Mouse (Mus musculus) CH12.LX (cell line): ENCODE measurements at regions not wholly inside any gene's neighbourhood (a gene's known extent, or its start where the extent isn't known, plus 50 kb on each side); places are given as distances from the start of the nearest gene placed in this dataset.

Experiments
- DNase-seq: peaks from one replicate; pipeline ENCODE4 v3.0.0-alpha.2; 2013; ENCODE audit errors: extremely low read depth
- H3K27ac ChIP-seq: 2 replicates; pipeline ENCODE4 v1.5.1; 2012; ENCODE audit warnings: low read depth, mild to moderate bottlenecking, control low read depth, moderate library complexity; ENCODE audit not compliant: insufficient read depth
- H3K27me3 ChIP-seq: replicated peaks from 2 replicates; pipeline ENCODE3; 2012; ENCODE audit warnings: inconsistent platforms
- H3K36me3 ChIP-seq, 2 experiments: replicated peaks in 1 of 2; 2 replicates each; pipeline versions ENCODE3 to v1.6.1; 2012; ENCODE audit warnings: inconsistent platforms in 1 of 2, low read length in 1 of 2, mild to moderate bottlenecking in 1 of 2, mixed read lengths in 1 of 2, moderate library complexity in 1 of 2; ENCODE audit not compliant: control insufficient read depth in 1 of 2, insufficient read depth in 1 of 2
- H3K4me1 ChIP-seq, 2 experiments: 2 replicates each; pipeline ENCODE4 v1.6.1; 2012; ENCODE audit warnings: inconsistent platforms in 1 of 2, moderate library complexity in 1 of 2; ENCODE audit not compliant: insufficient read depth in 2 of 2, control insufficient read depth in 1 of 2
- H3K4me2 ChIP-seq: 2 replicates; pipeline ENCODE4 v1.6.1; 2012; ENCODE audit warnings: low read depth, mild to moderate bottlenecking, control low read depth; ENCODE audit not compliant: poor library complexity, insufficient read depth, severe bottlenecking
- H3K4me3 ChIP-seq, 3 experiments: fragments of 150-350 bp in 1 of 3; sonication (generic) in 1 of 3; replicated peaks in 1 of 3; 2 replicates each; pipeline versions ENCODE3 to v1.5.1; 2011 to 2012; ENCODE audit warnings: low read depth in 2 of 3, low read length in 2 of 3, mild to moderate bottlenecking in 2 of 3, moderate library complexity in 2 of 3, control low read depth in 1 of 3, improper control_type of control experiment in 1 of 3, inconsistent platforms in 1 of 3, mixed read lengths in 1 of 3; ENCODE audit not compliant: poor library complexity in 1 of 3
- H3K79me2 ChIP-seq: replicated peaks from 2 replicates; pipeline ENCODE4 v1.6.1; 2012; ENCODE audit warnings: mild to moderate bottlenecking, moderate library complexity; ENCODE audit not compliant: control insufficient read depth, poor library complexity, insufficient read depth, severe bottlenecking; ENCODE audit errors: extremely low read depth
- H3K9ac ChIP-seq: 2 replicates; pipeline ENCODE4 v1.6.1; 2012; ENCODE audit warnings: low read depth, mild to moderate bottlenecking, control low read depth, moderate library complexity; ENCODE audit not compliant: insufficient read depth
- H3K9me3 ChIP-seq: replicated peaks from 2 replicates; pipeline ENCODE3; 2012; ENCODE audit warnings: low read length, inconsistent platforms, mixed read lengths
- BHLHE40 ChIP-seq: IDR thresholded peaks from 2 replicates; pipeline ENCODE4 v1.6.1; 2011; ENCODE audit warnings: mild to moderate bottlenecking, low read depth, low read length, improper control_type of control experiment
- CHD1 ChIP-seq: IDR thresholded peaks from 2 replicates; pipeline ENCODE4 v1.6.1; 2012; ENCODE audit warnings: low read depth, low read length, improper control_type of control experiment, inconsistent platforms
- EP300 ChIP-seq: IDR thresholded peaks from 2 replicates; pipeline ENCODE4 v1.6.1; 2011; ENCODE audit warnings: low read length, improper control_type of control experiment
- GABPA ChIP-seq: IDR thresholded peaks from 2 replicates; pipeline ENCODE4 v1.6.1; 2012; ENCODE audit warnings: low read depth, low read length, improper control_type of control experiment, inconsistent platforms; ENCODE audit not compliant: insufficient replicate concordance
- JUND ChIP-seq: conservative IDR thresholded peaks from 2 replicates; pipeline ENCODE4 v1.6.1; 2011; ENCODE audit warnings: low read depth, low read length, improper control_type of control experiment
- MAFK ChIP-seq: IDR thresholded peaks from 2 replicates; pipeline ENCODE4 v1.6.1; 2011; ENCODE audit warnings: low read length, improper control_type of control experiment; ENCODE audit not compliant: insufficient replicate concordance
- NELFE ChIP-seq: IDR thresholded peaks from 2 replicates; pipeline ENCODE4 v1.6.1; 2011; ENCODE audit warnings: low read depth, low read length, improper control_type of control experiment
- NRF1 ChIP-seq: IDR thresholded peaks from 2 replicates; pipeline ENCODE4 v1.6.1; 2014; ENCODE audit warnings: low read depth, mild to moderate bottlenecking, inconsistent platforms, low read length, improper control_type of control experiment, moderate library complexity
- PAX5 ChIP-seq: IDR thresholded peaks from 2 replicates; pipeline ENCODE4 v1.6.1; 2012; ENCODE audit warnings: low read length, inconsistent platforms, mixed read lengths
- POLR2AphosphoS2 ChIP-seq: IDR thresholded peaks from 2 replicates; pipeline ENCODE4 v1.6.1; 2011; ENCODE audit warnings: low read depth, low read length, improper control_type of control experiment
- RAD21 ChIP-seq: IDR thresholded peaks from 2 replicates; pipeline ENCODE4 v1.6.1; 2011; ENCODE audit warnings: low read depth, mild to moderate bottlenecking, low read length, improper control_type of control experiment, moderate library complexity
- TCF12 ChIP-seq: IDR thresholded peaks from 2 replicates; pipeline ENCODE4 v1.6.1; 2014; ENCODE audit warnings: low read depth, mild to moderate bottlenecking, inconsistent platforms, low read length, improper control_type of control experiment
- UBTF ChIP-seq: IDR thresholded peaks from 2 replicates; pipeline ENCODE4 v1.6.1; 2012; ENCODE audit warnings: low read depth, mild to moderate bottlenecking, inconsistent platforms, low read length, improper control_type of control experiment, moderate library complexity
- USF2 ChIP-seq: conservative IDR thresholded peaks from 2 replicates; pipeline ENCODE4 v1.6.1; 2011; ENCODE audit warnings: low read depth, low read length, improper control_type of control experiment
- ZC3H11A ChIP-seq: IDR thresholded peaks from 2 replicates; pipeline ENCODE4 v1.6.1; 2012; ENCODE audit warnings: low read depth, mild to moderate bottlenecking, inconsistent platforms, low read length, improper control_type of control experiment
- dilution Hi-C: fragments of 300-500 bp; cut with MboI; formaldehyde crosslinking; loops from 2 replicates; pipeline ENCODE4 v1.14.3; 2020; ENCODE audit warnings: low sequenced_read_pairs; ENCODE audit not compliant: extremely low pct_unique_long_range_greater_than_20kb, extremely low pct_ligation_motif_present
- in situ Hi-C: fragments of 300-500 bp; cut with MboI; formaldehyde crosslinking; loops from 3 replicates; pipeline ENCODE4 v1.14.3; 2019; ENCODE audit warnings: low sequenced_read_pairs, low pct_ligation_motif_present, low pct_unique_long_range_greater_than_20kb, mixed read lengths

DNA sequence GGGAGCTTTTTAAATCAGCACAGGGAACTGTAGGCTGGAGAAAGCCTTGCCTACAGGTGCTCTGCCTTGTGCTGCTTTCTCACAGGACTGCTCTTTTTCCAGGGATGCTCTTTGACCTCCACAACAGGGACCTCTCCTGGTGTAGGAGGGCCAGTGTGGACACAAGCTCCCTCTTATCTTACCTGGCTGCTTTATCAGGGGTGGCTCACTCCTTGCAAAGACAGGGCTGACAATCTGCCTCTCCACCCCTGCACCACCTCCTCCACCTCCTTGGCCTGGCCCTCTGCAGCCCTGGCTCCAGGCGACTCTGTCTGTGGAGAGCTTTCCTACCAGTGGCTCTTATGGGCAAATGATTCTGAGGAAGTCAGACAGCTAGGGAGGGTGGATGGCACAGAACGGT is 107.7 kb downstream of the Zfp706 start:
- Histone ChIP-seq H3K4me2 (no peak overlapping the region), H3K9ac (no peak overlapping the region), H3K27me3 (no peaks in the 10 kb centered on the region), H3K27ac (no peak overlapping the region), H3K9me3 (peaks cover 10% of the 10 kb centered on the region), H3K36me3 (no peaks in the 10 kb centered on the region), H3K4me1 (peaks cover 0 to 21% of the 10 kb centered on the region in 2 experiments; a peak in 2 of 4 replicates), H3K79me2 (no peaks in the 10 kb centered on the region), H3K4me3 (no peak overlapping the region)
- DNase-seq: no peak
- dilution Hi-C loops (no loop called here), in situ Hi-C loops (no loop called here)
- no peak for TF ChIP-seq TCF12
- no peak for TF ChIP-seq USF2
- no peak for TF ChIP-seq GABPA
- no peak for TF ChIP-seq BHLHE40
- no peak for TF ChIP-seq MAFK
- no peak for TF ChIP-seq PAX5
- TF ChIP-seq JUND: no peak
- TF ChIP-seq RAD21: no peak
- TF ChIP-seq NELFE: no peak
- TF ChIP-seq NRF1: no peak
- TF ChIP-seq POLR2AphosphoS2: no peak
- no peak for TF ChIP-seq ZC3H11A
- TF ChIP-seq UBTF: no peak
- no peak for TF ChIP-seq EP300

DNA sequence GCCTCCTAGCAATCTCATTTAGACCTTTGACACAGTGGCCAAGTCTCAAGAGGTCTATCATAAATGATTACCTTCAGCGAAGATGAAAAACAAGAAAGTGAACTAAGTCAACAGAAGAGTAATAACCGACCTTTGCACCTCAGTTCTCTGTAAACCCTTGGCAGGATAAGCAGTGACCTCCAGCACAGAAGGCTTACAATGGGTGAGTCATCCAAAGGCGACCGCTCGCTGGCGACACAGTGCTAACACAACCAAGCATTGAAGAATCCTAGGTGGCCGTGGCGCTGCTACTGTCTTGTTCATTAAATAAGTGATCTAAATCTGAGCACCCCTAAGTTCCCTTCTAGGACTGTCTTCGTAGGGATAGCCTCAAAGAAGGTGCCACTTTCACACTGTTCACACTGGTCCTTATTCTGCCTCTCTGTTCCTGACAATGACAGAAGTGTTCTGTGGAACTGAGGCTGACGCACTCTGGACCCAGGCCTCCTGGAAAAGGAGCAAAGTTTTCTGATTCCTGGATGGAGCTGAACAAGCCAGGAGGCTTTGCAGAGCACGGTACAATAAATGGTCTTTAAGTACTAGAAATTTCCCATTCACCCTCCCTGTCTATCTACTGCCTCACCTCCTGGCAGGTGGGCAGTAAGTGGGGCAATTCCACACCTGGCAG is 108.6 kb downstream of the Zfp706 start:
- no peak overlapping the region for H3K27ac ChIP-seq
- no peaks in the 10 kb centered on the region for H3K36me3 ChIP-seq
- no peak overlapping the region for H3K9ac ChIP-seq
- peaks cover 10% of the 10 kb centered on the region for H3K9me3 ChIP-seq
- dilution Hi-C loops (no loop called here), in situ Hi-C loops (no loop called here)
- H3K27me3 ChIP-seq: no peaks in the 10 kb centered on the region
- H3K79me2 ChIP-seq: no peaks in the 10 kb centered on the region
- TF ChIP-seq CHD1: no peak
- no peak overlapping the region for H3K4me3 ChIP-seq
- DNase-seq: no peak
- peaks cover 0 to 21% of the 10 kb centered on the region in 2 experiments; a peak in 2 of 4 replicates for H3K4me1 ChIP-seq
- no peak overlapping the region for H3K4me2 ChIP-seq
